ENCODE assay signal across 8 mouse cellular contexts in the genomic region with DNA sequence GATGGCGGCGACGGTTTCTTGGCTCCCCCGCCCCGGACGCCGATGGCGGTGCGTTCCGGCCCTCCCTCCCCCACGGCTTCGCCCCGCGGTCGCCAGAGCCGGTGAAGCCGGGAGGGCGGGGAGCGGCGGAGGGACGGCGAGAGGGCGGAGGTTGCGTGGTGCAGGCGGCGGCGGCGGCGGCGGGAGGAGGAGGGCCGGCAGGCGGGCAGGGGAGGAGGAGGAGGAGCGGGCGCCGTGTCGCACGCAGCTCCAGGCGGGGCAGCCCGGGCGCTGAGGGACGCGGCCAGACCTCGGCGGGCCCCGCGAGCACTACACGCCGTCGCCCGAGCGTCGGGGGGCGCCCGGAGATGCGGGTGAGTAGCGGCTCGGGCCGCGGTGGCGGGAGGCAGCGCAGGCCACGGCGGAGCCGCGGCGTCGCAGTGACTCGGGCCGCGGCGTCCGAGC. TPM values are rescaled to one million over a fixed set of nuclear protein-coding genes. Genes with fewer than 3 reads are reported as not detected.
DNase-seq lines count a peak whose midpoint lies in the region; ATAC-seq and TF ChIP-seq lines count a peak whose summit lies in the region.

No protein-coding gene starts in this region.

- intact Hi-C loops in left cerebral cortex, adult 2 months (cut with DNase I), result loop anchor here (5.0 kb wide), 1 partner anchor 52 kb away; no protein-coding TSS in a partner anchor

- H3K27me3 ChIP-seq in hindbrain, embryonic 16.5 days (replicated peaks; ENCODE audit: control insufficient read depth, insufficient read depth, low read length), result no peaks in the 10 kb centered on the region

- H3K4me2 ChIP-seq in hindbrain, embryonic 16.5 days (ENCODE audit: low read length), result peak overlapping the region; percentile 92

- H3K36me3 ChIP-seq in hindbrain, embryonic 16.5 days (ENCODE audit: control insufficient read depth, insufficient read depth, low read length), result no peaks in the 10 kb centered on the region

- H3K27ac ChIP-seq in hindbrain, embryonic 16.5 days (ENCODE audit: low read depth, low read length), result peak overlapping the region; percentile 98
- peak overlapping the region; percentile 98 for H3K27ac ChIP-seq in left cerebral cortex, adult 2 months

- peak; percentile 70 for DNase-seq in T-cell, adult 2 months (ENCODE audit: low spot score)
- DNase-seq in cerebellum, postnatal 25 days, result peak; percentile 90 to 93
- DNase-seq in frontal cortex, postnatal 36 days (ENCODE audit: low spot score in 2 of 2), result peak; percentile 56 to 64
- DNase-seq in left cerebral cortex, adult 2 months (ENCODE audit: extremely low spot score in 1 of 2, low spot score in 2 of 2), result peak; percentile 72 to 77
- DNase-seq in lung, postnatal 4 days, result peak; percentile 88 to 92
- DNase-seq in retina, postnatal 1 day, result peak; percentile 86
- peak; percentile 61 for DNase-seq in urinary bladder, postnatal 10 days (ENCODE audit: low spot score)

- TF ChIP-seq CTCF in left cerebral cortex, adult 2 months (IDR thresholded peaks at IDR 0.05), result no peak; the same call in 1 of the 2 replicates

- peak overlapping the region; percentile 99 for H3K4me3 ChIP-seq in hindbrain, embryonic 16.5 days (ENCODE audit: low read length)
- peak overlapping the region; percentile 99 for H3K4me3 ChIP-seq in left cerebral cortex, adult 2 months

- no peaks in the 10 kb centered on the region for H3K9me3 ChIP-seq in hindbrain, embryonic 16.5 days (ENCODE audit: control insufficient read depth, low read length)

- ATAC-seq in hindbrain, embryonic 16.5 days, result peak; percentile 91

- 0% methylated on average over 44 of the region's 72 CpGs for whole genome bisulfite sequencing in hindbrain, embryonic 16.5 days

- peak overlapping the region; percentile 100 for H3K9ac ChIP-seq in hindbrain, embryonic 16.5 days (ENCODE audit: low read depth, low read length)

- H3K4me1 ChIP-seq in hindbrain, embryonic 16.5 days (ENCODE audit: control insufficient read depth, insufficient read depth, low read depth, low read length), result peaks cover 15% of the 10 kb centered on the region

RNA-seq across cellular contexts. Expression of a gene that starts 1.0 kb away (rescaled TPM):
- 118 and 121 TPM in 2 replicates for polyA plus RNA-seq in hindbrain, embryonic 16.5 days (2015; fragmentation: Nextera tagmentation; extraction: Ambion mirVana)
- 100 to 1,000 TPM; 115 to 124 TPM for total RNA-seq in left cerebral cortex, adult 2 months (2021)

Comparison
In these comparisons a context has a peak if more than half of its experiments do, and no peak if none do; other contexts are left out.
1. Peak in every context shown above with its lines: DNase-seq, ATAC-seq, H3K4me3 ChIP-seq and H3K27ac ChIP-seq.